1 mouse cellular context compared by ENCODE assay signal in the genomic region with DNA sequence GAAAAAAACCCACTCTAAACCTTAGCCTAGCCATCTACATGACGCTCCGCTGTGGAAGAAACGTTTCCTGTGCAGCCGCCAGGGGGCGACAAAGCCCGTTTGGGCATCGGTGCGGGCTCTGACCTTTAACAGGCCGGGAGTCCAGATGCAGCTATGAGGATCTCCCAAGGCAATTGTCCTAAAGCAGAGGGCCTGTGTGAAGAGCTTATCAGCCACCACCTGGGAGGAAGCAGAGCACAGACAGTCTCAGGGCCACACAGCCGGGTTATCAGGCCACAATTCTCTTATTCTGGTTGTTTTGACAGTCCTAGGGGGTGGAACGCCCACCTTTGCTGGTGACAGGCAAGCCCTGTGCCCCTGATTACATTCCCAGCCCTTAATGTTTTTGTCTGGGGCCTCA.
TF ChIP-seq lines count a peak whose summit lies in the region.

No protein-coding gene starts in this region.

TF ChIP-seq in C2C12, 6 proteins besides CTCF, POLR2A, EP300 and RAD21:
- TF ChIP-seq USF1 (IDR thresholded peaks at IDR 0.05; ENCODE audit: low read depth) (no peak), CEBPB (IDR thresholded peaks at IDR 0.05; ENCODE audit: low read depth) (no peak), MYOD1 (IDR thresholded peaks at IDR 0.05; ENCODE audit: control insufficient read depth, insufficient read length, low read depth) (no peak), MYOG (IDR thresholded peaks at IDR 0.05; ENCODE audit: control insufficient read depth, extremely low read depth, insufficient read length) (no peak), MAX (IDR thresholded peaks at IDR 0.05) (no peak), FOSL1 (IDR thresholded peaks at IDR 0.05; ENCODE audit: insufficient read depth, low read length, poor library complexity, severe bottlenecking) (no peak)
TF ChIP-seq in C2C12: peak in this region for 0.
